Mouse (Mus musculus): Measurements from ENCODE around the gene Kdm4b. TPM values are rescaled to one million over a fixed set of nuclear protein-coding genes. Genes with fewer than 3 reads are reported as not detected.
A peak's percentile ranks its signal among the peaks of the same experiment; 100 is the strongest.

Gene Kdm4b
- polyA plus RNA-seq, 1 experiment from 2014 or later, result 33.7 TPM

DNA sequence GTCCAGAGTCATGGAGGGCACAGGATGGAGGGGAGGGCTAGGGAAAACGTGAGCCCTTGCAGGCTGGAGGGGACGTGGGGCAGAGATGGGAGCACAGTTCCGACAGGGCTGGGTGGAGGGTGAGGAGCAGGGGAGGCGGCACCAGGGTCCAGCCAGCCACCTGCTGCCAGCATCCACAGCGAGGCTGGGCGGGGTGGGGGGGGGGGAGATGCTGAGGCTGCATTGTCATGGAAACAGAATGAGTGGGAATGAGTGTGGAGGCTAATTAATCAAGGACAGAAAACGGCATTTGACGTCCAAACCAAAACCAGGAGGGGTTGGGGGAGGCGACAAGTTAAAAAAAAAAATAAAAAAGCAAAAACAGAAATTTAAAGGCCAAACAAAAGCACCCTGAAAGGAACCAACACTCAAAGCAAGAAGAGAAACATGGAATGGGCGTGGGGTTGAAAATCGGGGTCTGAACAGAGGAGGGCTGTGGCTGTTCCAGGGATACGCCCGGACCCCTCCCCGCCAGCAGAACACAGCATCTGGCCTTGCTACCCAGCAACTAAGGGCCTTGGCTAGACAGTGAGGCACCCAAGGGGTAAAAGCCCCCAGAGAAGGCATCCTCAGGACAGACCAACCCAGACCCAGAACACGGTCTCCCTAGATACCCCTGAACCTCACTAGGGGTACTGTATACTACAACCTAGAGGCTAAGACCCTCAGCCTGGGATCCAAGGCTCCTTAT is 114.0 kb downstream of the Kdm4b start:
- Histone ChIP-seq H3K36me3 (ENCODE audit: control insufficient read depth, insufficient read depth, low read length) (peaks cover 28% of the 10 kb centered on the region), H3K9ac (ENCODE audit: low read depth, low read length) (no peak overlapping the region), H3K4me2 (replicated peaks; ENCODE audit: low read depth, low read length) (no peak overlapping the region)

DNA sequence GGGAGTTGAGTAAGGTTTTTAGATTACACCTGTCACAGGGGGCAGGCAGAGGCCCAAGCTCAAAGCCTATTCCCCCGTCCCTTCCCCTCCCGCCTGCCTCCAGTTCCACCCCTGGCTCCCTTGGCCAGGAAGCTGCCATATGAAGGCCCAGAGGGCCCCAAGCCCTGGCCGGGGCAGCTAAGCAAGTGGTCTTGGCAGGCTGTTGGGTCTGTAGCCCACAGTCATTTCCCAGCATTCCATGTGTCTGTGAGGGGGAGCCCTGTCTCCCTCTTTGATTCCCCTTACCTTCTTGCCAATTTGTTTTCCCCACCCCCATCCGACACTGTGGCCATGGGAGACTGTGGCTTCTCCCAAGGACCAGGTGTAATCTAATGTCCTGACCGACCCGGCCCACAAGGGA is 116.5 kb downstream of the Kdm4b start:
- H3K9me3 ChIP-seq (ENCODE audit: control insufficient read depth, low read length), result no peaks in the 10 kb centered on the region
- DNase-seq (ENCODE audit: low spot score), result no peak
- no peak overlapping the region for H3K9ac ChIP-seq (ENCODE audit: low read depth, low read length)
- no peak overlapping the region for H3K4me3 ChIP-seq (ENCODE audit: low read depth, low read length)
- peaks cover 13% of the 10 kb centered on the region; the same call in 1 of the 2 replicates for H3K4me1 ChIP-seq (replicated peaks; ENCODE audit: control insufficient read depth, insufficient read depth, low read length)
- no peaks in the 10 kb centered on the region for H3K27me3 ChIP-seq (ENCODE audit: control insufficient read depth, insufficient read depth, low read length)
- no peak overlapping the region for H3K4me2 ChIP-seq (replicated peaks; ENCODE audit: low read depth, low read length)
- no peak for ATAC-seq (ENCODE audit: low FRiP score)
- H3K27ac ChIP-seq (ENCODE audit: low read depth, low read length), result no peak overlapping the region
- peaks cover 18% of the 10 kb centered on the region for H3K36me3 ChIP-seq (ENCODE audit: control insufficient read depth, insufficient read depth, low read length)
- 89% methylated on average over 6 of the region's 6 CpGs for WGBS

More for the DNA sequence above, 114.0 kb downstream of the Kdm4b start:
- Histone ChIP-seq H3K27ac (ENCODE audit: low read depth, low read length) (peak overlapping the region; percentile 61), H3K4me3 (ENCODE audit: low read depth, low read length) (no peak overlapping the region), H3K4me1 (replicated peaks; ENCODE audit: control insufficient read depth, insufficient read depth, low read length) (peaks cover 10% of the 10 kb centered on the region; the same call in 1 of the 2 replicates), H3K9me3 (ENCODE audit: control insufficient read depth, low read length) (no peaks in the 10 kb centered on the region), H3K27me3 (ENCODE audit: control insufficient read depth, insufficient read depth, low read length) (no peaks in the 10 kb centered on the region)
- ATAC-seq (ENCODE audit: low FRiP score) (peak; percentile 59), DNase-seq (ENCODE audit: low spot score) (peak; percentile 31)
- 49% methylated on average over 15 of the region's 15 CpGs for WGBS

DNA sequence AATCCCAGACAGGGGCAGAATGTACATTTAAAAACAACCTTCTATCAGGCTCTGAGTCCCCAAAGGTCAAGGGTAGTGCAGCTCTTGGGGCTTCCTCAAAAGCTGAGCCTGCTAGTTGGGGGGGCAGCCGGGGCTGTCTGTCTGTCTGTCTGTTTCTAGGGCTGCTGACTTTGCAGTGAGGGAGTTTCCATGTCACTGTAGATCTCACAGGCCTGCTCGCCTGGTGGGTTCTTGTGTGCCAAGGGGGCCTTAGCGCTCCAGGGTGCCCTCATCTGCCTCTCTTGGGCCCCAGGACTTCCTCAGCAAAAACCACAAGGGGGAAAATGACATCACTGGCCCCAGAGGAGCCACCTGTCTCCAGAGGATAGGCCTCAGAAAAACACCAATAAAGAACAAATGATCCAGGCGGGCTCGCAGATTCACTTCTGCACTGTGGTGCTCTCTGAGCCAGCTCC is 117.5 kb downstream of the Kdm4b start:
- peaks cover 15% of the 10 kb centered on the region for H3K36me3 ChIP-seq (ENCODE audit: control insufficient read depth, insufficient read depth, low read length)
- WGBS, result 86% methylated on average over 5 of the region's 5 CpGs
- ATAC-seq (ENCODE audit: low FRiP score), result no peak

DNA sequence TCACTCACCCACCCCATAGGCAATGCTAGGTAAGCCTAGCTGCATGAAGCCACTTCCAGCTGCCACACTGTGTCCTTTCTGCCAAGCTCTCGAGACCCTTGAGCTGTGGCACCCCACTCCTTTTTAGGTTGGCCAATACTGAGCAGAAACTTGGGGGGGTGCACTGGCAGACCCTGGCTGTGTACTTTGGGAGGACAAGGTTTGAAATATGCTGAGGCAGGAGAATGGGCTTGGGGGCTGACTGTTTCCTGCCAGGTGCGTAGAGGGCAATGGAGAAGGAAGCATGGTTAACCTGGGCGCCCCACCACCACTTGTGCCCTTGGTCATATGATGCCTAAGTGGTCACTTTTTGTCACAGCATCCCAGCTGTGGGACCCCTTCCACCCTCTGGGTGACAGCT is 118.9 kb downstream of the Kdm4b start:
- H3K27ac ChIP-seq (ENCODE audit: low read depth, low read length), result no peak overlapping the region
- no peaks in the 10 kb centered on the region for H3K9me3 ChIP-seq (ENCODE audit: control insufficient read depth, low read length)
- no peaks in the 10 kb centered on the region for H3K27me3 ChIP-seq (ENCODE audit: control insufficient read depth, insufficient read depth, low read length)
- H3K4me1 ChIP-seq (replicated peaks; ENCODE audit: control insufficient read depth, insufficient read depth, low read length), result peaks cover 10% of the 10 kb centered on the region; the same call in 1 of the 2 replicates
- peaks cover 17% of the 10 kb centered on the region for H3K36me3 ChIP-seq (ENCODE audit: control insufficient read depth, insufficient read depth, low read length)
- WGBS, result 90% methylated on average over 3 of the region's 3 CpGs
- ATAC-seq (ENCODE audit: low FRiP score) (no peak), DNase-seq (ENCODE audit: low spot score) (no peak)
- H3K4me2 ChIP-seq (replicated peaks; ENCODE audit: low read depth, low read length), result no peak overlapping the region
- no peak overlapping the region for H3K9ac ChIP-seq (ENCODE audit: low read depth, low read length)
- H3K4me3 ChIP-seq (ENCODE audit: low read depth, low read length), result no peak overlapping the region

More for the DNA sequence above, 117.5 kb downstream of the Kdm4b start:
- no peak overlapping the region for H3K9ac ChIP-seq (ENCODE audit: low read depth, low read length)
- no peaks in the 10 kb centered on the region for H3K27me3 ChIP-seq (ENCODE audit: control insufficient read depth, insufficient read depth, low read length)
- peaks cover 13% of the 10 kb centered on the region; the same call in 1 of the 2 replicates for H3K4me1 ChIP-seq (replicated peaks; ENCODE audit: control insufficient read depth, insufficient read depth, low read length)
- no peaks in the 10 kb centered on the region for H3K9me3 ChIP-seq (ENCODE audit: control insufficient read depth, low read length)
- H3K4me2 ChIP-seq (replicated peaks; ENCODE audit: low read depth, low read length), result no peak overlapping the region
- no peak overlapping the region for H3K4me3 ChIP-seq (ENCODE audit: low read depth, low read length)
- DNase-seq (ENCODE audit: low spot score), result no peak
- no peak overlapping the region for H3K27ac ChIP-seq (ENCODE audit: low read depth, low read length)

DNA sequence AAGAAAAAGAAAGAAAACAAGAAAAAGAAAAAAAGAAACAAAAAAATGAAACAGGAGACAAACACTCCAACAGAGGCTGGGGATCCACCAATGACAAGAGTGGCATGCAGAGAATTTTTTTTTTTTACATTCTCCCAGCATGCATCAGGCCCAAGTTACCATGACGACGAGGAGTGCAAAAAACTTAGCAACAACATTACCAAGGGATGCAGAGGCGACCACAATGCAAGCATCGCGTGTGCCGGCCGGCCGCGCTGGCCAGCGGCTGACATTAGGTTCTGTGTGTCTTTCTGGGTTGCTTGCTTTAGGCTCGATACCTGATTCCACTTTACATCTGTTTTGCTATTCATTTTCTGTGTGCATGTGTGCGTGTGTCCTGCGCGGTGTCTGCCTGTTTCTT is 119.5 kb downstream of the Kdm4b start:
- peaks cover 6% of the 10 kb centered on the region; the same call in 1 of the 2 replicates for H3K4me1 ChIP-seq (replicated peaks; ENCODE audit: control insufficient read depth, insufficient read depth, low read length)
- no peak overlapping the region for H3K4me2 ChIP-seq (replicated peaks; ENCODE audit: low read depth, low read length)
- H3K4me3 ChIP-seq (ENCODE audit: low read depth, low read length), result no peak overlapping the region
- no peaks in the 10 kb centered on the region for H3K27me3 ChIP-seq (ENCODE audit: control insufficient read depth, insufficient read depth, low read length)
- WGBS, result 51% methylated on average over 14 of the region's 14 CpGs
- H3K36me3 ChIP-seq (ENCODE audit: control insufficient read depth, insufficient read depth, low read length), result peaks cover 21% of the 10 kb centered on the region
- no peak overlapping the region for H3K9ac ChIP-seq (ENCODE audit: low read depth, low read length)
- H3K27ac ChIP-seq (ENCODE audit: low read depth, low read length), result no peak overlapping the region
- no peaks in the 10 kb centered on the region for H3K9me3 ChIP-seq (ENCODE audit: control insufficient read depth, low read length)
- ATAC-seq (ENCODE audit: low FRiP score), result no peak
- peak; percentile 74 for DNase-seq (ENCODE audit: low spot score)

DNA sequence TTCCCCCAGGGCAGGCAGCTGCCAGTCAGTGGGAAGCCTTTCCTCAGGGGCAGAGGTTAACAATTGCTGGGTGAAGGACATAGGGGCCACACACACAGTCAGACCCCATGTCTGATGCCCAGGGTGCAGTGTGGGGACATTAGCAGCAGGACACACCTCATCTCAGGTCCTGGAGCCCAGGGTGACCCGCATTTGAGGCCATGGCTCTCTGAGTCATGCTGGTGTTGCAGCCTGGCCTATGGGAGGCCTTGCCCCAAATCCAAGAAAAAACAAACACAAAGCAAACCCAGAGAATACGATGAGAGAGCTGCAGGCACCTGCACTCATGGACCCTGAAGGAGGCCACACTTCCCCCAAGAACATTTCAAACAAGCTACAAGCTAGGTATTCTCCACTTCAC is 121.9 kb downstream of the Kdm4b start:
- Histone ChIP-seq H3K9me3 (ENCODE audit: control insufficient read depth, low read length) (no peaks in the 10 kb centered on the region), H3K4me1 (replicated peaks; ENCODE audit: control insufficient read depth, insufficient read depth, low read length) (peaks cover 3% of the 10 kb centered on the region; the same call in 1 of the 2 replicates), H3K4me3 (ENCODE audit: low read depth, low read length) (no peak overlapping the region), H3K27ac (ENCODE audit: low read depth, low read length) (no peak overlapping the region), H3K4me2 (replicated peaks; ENCODE audit: low read depth, low read length) (no peak overlapping the region), H3K36me3 (ENCODE audit: control insufficient read depth, insufficient read depth, low read length) (peaks cover 34% of the 10 kb centered on the region), H3K9ac (ENCODE audit: low read depth, low read length) (no peak overlapping the region), H3K27me3 (ENCODE audit: control insufficient read depth, insufficient read depth, low read length) (no peaks in the 10 kb centered on the region)
- WGBS, result 72% methylated on average over 2 of the region's 2 CpGs
- no peak for ATAC-seq (ENCODE audit: low FRiP score)
- no peak for DNase-seq (ENCODE audit: low spot score)

Other genes starting within 250 kb of the Kdm4b start
- 100 and 113 TPM in 2 replicates for gene Hdgfl2, start 246.4 kb upstream of the Kdm4b start, polyA plus RNA-seq (2014; fragmentation: Nextera tagmentation; extraction: Ambion mirVana)
- gene Plin4, start 216.3 kb upstream of the Kdm4b start, polyA plus RNA-seq (2014; fragmentation: Nextera tagmentation; extraction: Ambion mirVana), result 0.07 and 0.09 TPM in 2 replicates
- 0.20 and 0.28 TPM in 2 replicates for gene Plin5, start 208.5 kb upstream of the Kdm4b start, polyA plus RNA-seq (2014; fragmentation: Nextera tagmentation; extraction: Ambion mirVana)
- gene Lrg1, start 204.1 kb upstream of the Kdm4b start, polyA plus RNA-seq (2014; fragmentation: Nextera tagmentation; extraction: Ambion mirVana), result 0.21 TPM in 1 of 2 replicates, not detected in the other
- 2.5 and 2.6 TPM in 2 replicates for gene Sema6b, start 185.7 kb upstream of the Kdm4b start, polyA plus RNA-seq (2014; fragmentation: Nextera tagmentation; extraction: Ambion mirVana)
- gene Tnfaip8l1, start 163.6 kb upstream of the Kdm4b start, polyA plus RNA-seq (2014; fragmentation: Nextera tagmentation; extraction: Ambion mirVana), result 8.5 and 9.9 TPM in 2 replicates
- gene Mydgf, start 142.1 kb upstream of the Kdm4b start, polyA plus RNA-seq (2014; fragmentation: Nextera tagmentation; extraction: Ambion mirVana), result 62.1 and 62.9 TPM in 2 replicates
- 26.2 and 27.6 TPM in 2 replicates for gene Dpp9, start 107.2 kb upstream of the Kdm4b start, polyA plus RNA-seq (2014; fragmentation: Nextera tagmentation; extraction: Ambion mirVana)
- 12.8 and 14.4 TPM in 2 replicates for gene Fem1a, start 69.3 kb upstream of the Kdm4b start, polyA plus RNA-seq (2014; fragmentation: Nextera tagmentation; extraction: Ambion mirVana)
- 2.1 and 2.7 TPM in 2 replicates for gene Ticam1, start 49.3 kb upstream of the Kdm4b start, polyA plus RNA-seq (2014; fragmentation: Nextera tagmentation; extraction: Ambion mirVana)
- 25.0 and 26.2 TPM in 2 replicates for gene Plin3, start 33.2 kb upstream of the Kdm4b start, polyA plus RNA-seq (2014; fragmentation: Nextera tagmentation; extraction: Ambion mirVana)
- gene Arrdc5, start 25.8 kb upstream of the Kdm4b start, polyA plus RNA-seq (2014; fragmentation: Nextera tagmentation; extraction: Ambion mirVana), result not detected in 2 replicates
- 77.7 and 95.9 TPM in 2 replicates for gene Uhrf1, start 22.7 kb upstream of the Kdm4b start, polyA plus RNA-seq (2014; fragmentation: Nextera tagmentation; extraction: Ambion mirVana)
- 142 and 156 TPM in 2 replicates for gene Ptprs, start 150.4 kb downstream of the Kdm4b start, polyA plus RNA-seq (2014; fragmentation: Nextera tagmentation; extraction: Ambion mirVana)
- not detected in 2 replicates for gene Znrf4, start 186.4 kb downstream of the Kdm4b start, polyA plus RNA-seq (2014; fragmentation: Nextera tagmentation; extraction: Ambion mirVana)
- gene Gm20219, start 228.3 kb downstream of the Kdm4b start, polyA plus RNA-seq (2014; fragmentation: Nextera tagmentation; extraction: Ambion mirVana), result 1.0 and 1.1 TPM in 2 replicates